Mouse (Mus musculus) heart, embryonic 15.5 days (tissue): ENCODE results near the gene Gm8909. TPM values are rescaled to one million over a fixed set of nuclear protein-coding genes. Genes with fewer than 3 reads are reported as not detected.

Source experiments
- ATAC-seq: fragments of 200-750 bp; cut with Nextera tagmentation; replicated peaks from 2 replicates; pipeline ENCODE4 v1.8.0; 2017; ENCODE audit warnings: low read depth, moderate TSS enrichment; ENCODE audit not compliant: insufficient number of reproducible peaks, insufficient read depth, low FRiP score
- H3K27ac ChIP-seq: fragments of 300-500 bp; sonication (generic); 2 replicates; pipeline ENCODE4 v1.5.1; 2015; ENCODE audit warnings: mild to moderate bottlenecking, inconsistent platforms
- H3K27me3 ChIP-seq: fragments of 300-500 bp; sonication (generic); 2 replicates; pipeline ENCODE4 v1.6.1; 2015; ENCODE audit warnings: inconsistent platforms
- H3K36me3 ChIP-seq: fragments of 300-500 bp; sonication (generic); 2 replicates; pipeline ENCODE4 v1.6.1; 2015; ENCODE audit warnings: mild to moderate bottlenecking, inconsistent platforms
- H3K4me1 ChIP-seq: fragments of 300-500 bp; sonication (generic); replicated peaks from 2 replicates; pipeline ENCODE4 v1.6.1; 2015; ENCODE audit warnings: inconsistent platforms
- H3K4me2 ChIP-seq: fragments of 300-500 bp; sonication (generic); 2 replicates; pipeline ENCODE4 v1.6.1; 2015; ENCODE audit warnings: inconsistent platforms, mild to moderate bottlenecking, moderate library complexity
- H3K4me3 ChIP-seq: fragments of 300-500 bp; sonication (generic); 2 replicates; pipeline ENCODE4 v1.5.1; 2015; ENCODE audit warnings: mild to moderate bottlenecking, inconsistent platforms
- H3K9ac ChIP-seq: fragments of 300-500 bp; sonication (generic); 2 replicates; pipeline ENCODE4 v1.6.1; 2015; ENCODE audit warnings: mild to moderate bottlenecking, inconsistent platforms
- H3K9me3 ChIP-seq: fragments of 300-500 bp; sonication (generic); replicated peaks from 2 replicates; pipeline ENCODE4 v1.6.1; 2016; ENCODE audit warnings: inconsistent platforms
- WGBS: fragments of 180-500 bp; shearing (Covaris S2); methylation state at CpG from one replicate; pipeline ENCODE4 v1.1.7; 2015; ENCODE audit warnings: mixed read lengths; 5-methylcytosine and 5-hydroxymethylcytosine counted together
- polyA plus RNA-seq: library from polyadenylated mRNA; unstranded; fragments of >200 nt; fragmentation: Nextera tagmentation; extraction: Ambion mirVana; gene quantifications from 2 replicates; pipeline ENCODE4 v1.2.1, GENCODE M21; 2015

Gene Gm8909
- polyA plus RNA-seq: 0.84 and 1.8 TPM in 2 replicates

GRCm38 (mm10) chr17:36168039-36168652 is at the start of gene Gm8909:
Gene Gm8909 (minus strand): TSS chr17:36168537.
- H3K4me2 ChIP-seq: peak within 1 kb of the TSS; percentile 60
- no peak within 1 kb of the TSS for H3K9ac ChIP-seq
- no peaks in the 10 kb centered on the region for H3K36me3 ChIP-seq
- no peak for ATAC-seq
- H3K9me3 ChIP-seq: no peaks in the 10 kb centered on the region
- H3K27me3 ChIP-seq: peaks cover 81% of the 10 kb centered on the region
- H3K4me1 ChIP-seq: peaks cover 6% of the 10 kb centered on the region
- WGBS: 2% methylated on average over 63 of the region's 63 CpGs
- H3K27ac ChIP-seq: no peak within 1 kb of the TSS
- peak within 1 kb of the TSS; percentile 40 for H3K4me3 ChIP-seq

- H3K4me2 ChIP-seq: peak overlapping the region; percentile 23
Measured at GRCm38 (mm10) chr17:36215586-36215985, 47.2 kb upstream of the Gm8909 start.

GRCm38 (mm10) chr17:36206846-36207245 is 38.5 kb upstream of the Gm8909 start:
- Histone ChIP-seq H3K9me3 (no peaks in the 10 kb centered on the region), H3K9ac (no peak overlapping the region), H3K4me1 (peaks cover 12% of the 10 kb centered on the region), H3K4me3 (no peak overlapping the region), H3K36me3 (no peaks in the 10 kb centered on the region), H3K27me3 (peaks cover 85% of the 10 kb centered on the region), H3K4me2 (no peak overlapping the region), H3K27ac (no peak overlapping the region)
- ATAC-seq: no peak

More at GRCm38 (mm10) chr17:36215586-36215985, 47.2 kb upstream of the Gm8909 start:
- Histone ChIP-seq H3K27me3 (peaks cover 76% of the 10 kb centered on the region), H3K27ac (no peak overlapping the region), H3K4me1 (peaks cover 5% of the 10 kb centered on the region; the same call in 1 of the 2 replicates), H3K36me3 (no peaks in the 10 kb centered on the region), H3K9ac (no peak overlapping the region), H3K4me3 (0 out of 2 replicates have a peak overlapping the region, but pooled peaks have one; percentile 0), H3K9me3 (no peaks in the 10 kb centered on the region)
- 3% methylated on average over 20 of the region's 20 CpGs for WGBS
- no peak for ATAC-seq

- H3K4me2 ChIP-seq: peak overlapping the region; percentile 80
- H3K36me3 ChIP-seq: no peaks in the 10 kb centered on the region
- H3K9me3 ChIP-seq: no peaks in the 10 kb centered on the region
- H3K27me3 ChIP-seq: peaks cover 84% of the 10 kb centered on the region
- no peak overlapping the region for H3K9ac ChIP-seq
- no peak overlapping the region for H3K27ac ChIP-seq
- peaks cover 12% of the 10 kb centered on the region for H3K4me1 ChIP-seq
- ATAC-seq: no peak
- peak overlapping the region; percentile 51 for H3K4me3 ChIP-seq
- 2% methylated on average over 39 of the region's 41 CpGs for WGBS
Measured at GRCm38 (mm10) chr17:36205862-36206261, 37.5 kb upstream of the Gm8909 start.

- peak overlapping the region; percentile 51 for H3K4me3 ChIP-seq
- peak overlapping the region; percentile 80 for H3K4me2 ChIP-seq
- H3K9me3 ChIP-seq: no peaks in the 10 kb centered on the region
- peaks cover 12% of the 10 kb centered on the region for H3K4me1 ChIP-seq
- H3K9ac ChIP-seq: no peak overlapping the region
- H3K27ac ChIP-seq: no peak overlapping the region
- peaks cover 80% of the 10 kb centered on the region for H3K27me3 ChIP-seq
- no peak for ATAC-seq
- H3K36me3 ChIP-seq: no peaks in the 10 kb centered on the region
- 3% methylated on average over 15 of the region's 15 CpGs for WGBS
Measured at GRCm38 (mm10) chr17:36205456-36205855, 37.1 kb upstream of the Gm8909 start.

- Histone ChIP-seq H3K36me3 (no peaks in the 10 kb centered on the region), H3K9ac (no peak overlapping the region), H3K9me3 (no peaks in the 10 kb centered on the region), H3K27ac (no peak overlapping the region), H3K27me3 (peaks cover 79% of the 10 kb centered on the region), H3K4me1 (peaks cover 12% of the 10 kb centered on the region), H3K4me2 (no peak overlapping the region), H3K4me3 (no peak overlapping the region)
- 79% methylated on average over 2 of the region's 2 CpGs for WGBS
- no peak for ATAC-seq
Measured at GRCm38 (mm10) chr17:36201851-36202250, 33.5 kb upstream of the Gm8909 start.

GRCm38 (mm10) chr17:36198317-36198716 is 30.0 kb upstream of the Gm8909 start:
- peaks cover 67% of the 10 kb centered on the region for H3K27me3 ChIP-seq
- no peak overlapping the region for H3K4me2 ChIP-seq
- H3K36me3 ChIP-seq: no peaks in the 10 kb centered on the region
- ATAC-seq: no peak
- H3K4me3 ChIP-seq: no peak overlapping the region
- H3K27ac ChIP-seq: no peak overlapping the region
- 11% methylated on average over 5 of the region's 5 CpGs for WGBS
- no peaks in the 10 kb centered on the region for H3K4me1 ChIP-seq
- H3K9me3 ChIP-seq: no peaks in the 10 kb centered on the region
- no peak overlapping the region for H3K9ac ChIP-seq

- no peak overlapping the region for H3K9ac ChIP-seq
- WGBS: 59% methylated on average over 6 of the region's 6 CpGs
Measured at GRCm38 (mm10) chr17:36194471-36194870, 26.1 kb upstream of the Gm8909 start.

GRCm38 (mm10) chr17:36193546-36194141 is 25.3 kb upstream of the Gm8909 start:
- ATAC-seq: no peak
- Histone ChIP-seq H3K4me3 (no peak overlapping the region), H3K4me2 (no peak overlapping the region), H3K4me1 (no peaks in the 10 kb centered on the region), H3K36me3 (no peaks in the 10 kb centered on the region), H3K27ac (no peak overlapping the region), H3K27me3 (peaks cover 76% of the 10 kb centered on the region), H3K9me3 (no peaks in the 10 kb centered on the region), H3K9ac (no peak overlapping the region)
- whole genome bisulfite sequencing: 24% methylated on average over 8 of the region's 8 CpGs

More at GRCm38 (mm10) chr17:36194471-36194870, 26.1 kb upstream of the Gm8909 start:
- peaks cover 75% of the 10 kb centered on the region for H3K27me3 ChIP-seq
- no peak overlapping the region for H3K4me3 ChIP-seq
- H3K4me1 ChIP-seq: no peaks in the 10 kb centered on the region
- H3K36me3 ChIP-seq: no peaks in the 10 kb centered on the region
- H3K9me3 ChIP-seq: no peaks in the 10 kb centered on the region
- H3K4me2 ChIP-seq: no peak overlapping the region
- no peak for ATAC-seq
- no peak overlapping the region for H3K27ac ChIP-seq

- no peak overlapping the region for H3K4me2 ChIP-seq
- peaks cover 77% of the 10 kb centered on the region for H3K27me3 ChIP-seq
- no peaks in the 10 kb centered on the region for H3K36me3 ChIP-seq
- H3K9me3 ChIP-seq: no peaks in the 10 kb centered on the region
- no peak overlapping the region for H3K4me3 ChIP-seq
- 53% methylated on average over 2 of the region's 2 CpGs for WGBS
- H3K4me1 ChIP-seq: no peaks in the 10 kb centered on the region
- ATAC-seq: no peak
- no peak overlapping the region for H3K9ac ChIP-seq
- no peak overlapping the region for H3K27ac ChIP-seq
Measured at GRCm38 (mm10) chr17:36192371-36192770, 24.0 kb upstream of the Gm8909 start.

- Histone ChIP-seq H3K36me3 (no peaks in the 10 kb centered on the region), H3K9me3 (no peaks in the 10 kb centered on the region), H3K4me2 (no peak within 1 kb of the TSS), H3K27ac (no peak within 1 kb of the TSS), H3K4me3 (no peak within 1 kb of the TSS), H3K4me1 (no peaks in the 10 kb centered on the region), H3K27me3 (peaks cover 83% of the 10 kb centered on the region), H3K9ac (no peak within 1 kb of the TSS)
- WGBS: 65% methylated on average over 2 of the region's 2 CpGs
- no peak for ATAC-seq
Measured at GRCm38 (mm10) chr17:36190169-36190507, 21.8 kb upstream of the Gm8909 start, which contains the start of gene H2-T3. Gene H2-T3 (minus strand): TSS chr17:36190287.
